Mouse (Mus musculus): ENCODE measurements around the gene Col28a1. TPM values are rescaled to one million over a fixed set of nuclear protein-coding genes. Genes with fewer than 3 reads are reported as not detected.

Gene Col28a1
- polyA plus RNA-seq, 1 experiment, result 1.6 TPM

DNA sequence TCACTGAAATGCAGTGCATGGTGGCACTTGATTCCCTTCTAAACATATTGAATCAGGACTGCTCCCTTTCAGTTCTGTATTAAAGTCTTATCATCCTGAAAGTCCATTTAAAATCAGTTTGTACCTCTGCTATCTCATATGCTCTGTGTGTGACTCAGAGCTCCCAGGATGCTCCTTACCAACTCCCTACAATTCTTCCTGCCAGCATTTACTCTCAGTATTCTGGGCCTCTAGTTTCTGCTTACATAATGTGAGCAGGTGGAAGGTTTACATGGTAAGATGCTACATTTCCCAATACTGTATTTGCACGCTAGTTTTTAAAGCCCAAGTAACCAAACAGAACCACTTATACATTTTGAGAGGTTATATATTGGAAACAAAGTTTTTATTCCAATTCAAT lies 64.3 kb downstream of the Col28a1 start:
- no peak overlapping the region for H3K27ac ChIP-seq (ENCODE audit: insufficient read depth, low read length)
- TF ChIP-seq POLR2A (IDR thresholded peaks at IDR 0.05; ENCODE audit: low read depth, low read length) (no peak), CTCF (IDR thresholded peaks at IDR 0.05; ENCODE audit: borderline replicate concordance, insufficient read depth, low read length) (no peak)
- H3K4me3 ChIP-seq (ENCODE audit: insufficient read depth, low read length), result no peak overlapping the region
- no peaks in the 10 kb centered on the region for H3K4me1 ChIP-seq (ENCODE audit: control insufficient read depth, insufficient read depth, low read length)

DNA sequence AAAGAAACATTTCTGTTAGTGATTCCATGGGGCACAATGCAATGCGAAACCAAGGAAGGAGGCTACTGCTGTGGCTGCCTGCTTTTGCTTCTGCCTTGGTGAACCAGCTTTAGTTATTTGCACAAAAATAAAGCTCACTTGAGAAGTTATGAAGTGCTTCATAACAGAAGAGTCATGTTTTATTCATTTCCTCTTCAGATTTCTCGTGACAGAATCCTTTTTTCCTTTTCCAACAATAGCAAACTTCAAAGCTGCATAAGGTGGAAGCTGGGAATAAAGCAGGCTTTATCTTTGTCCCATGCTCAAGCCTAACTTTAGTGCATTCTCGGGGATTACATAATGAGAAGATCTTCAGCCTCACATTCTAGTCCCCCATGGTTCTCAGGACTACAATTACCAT lies 65.9 kb downstream of the Col28a1 start:
- TF ChIP-seq CTCF (IDR thresholded peaks at IDR 0.05; ENCODE audit: borderline replicate concordance, insufficient read depth, low read length) (no peak), POLR2A (IDR thresholded peaks at IDR 0.05; ENCODE audit: low read depth, low read length) (no peak)
- H3K4me1 ChIP-seq (ENCODE audit: control insufficient read depth, insufficient read depth, low read length), result no peaks in the 10 kb centered on the region
- H3K27ac ChIP-seq (ENCODE audit: insufficient read depth, low read length), result no peak overlapping the region
- H3K4me3 ChIP-seq (ENCODE audit: insufficient read depth, low read length), result no peak overlapping the region

DNA sequence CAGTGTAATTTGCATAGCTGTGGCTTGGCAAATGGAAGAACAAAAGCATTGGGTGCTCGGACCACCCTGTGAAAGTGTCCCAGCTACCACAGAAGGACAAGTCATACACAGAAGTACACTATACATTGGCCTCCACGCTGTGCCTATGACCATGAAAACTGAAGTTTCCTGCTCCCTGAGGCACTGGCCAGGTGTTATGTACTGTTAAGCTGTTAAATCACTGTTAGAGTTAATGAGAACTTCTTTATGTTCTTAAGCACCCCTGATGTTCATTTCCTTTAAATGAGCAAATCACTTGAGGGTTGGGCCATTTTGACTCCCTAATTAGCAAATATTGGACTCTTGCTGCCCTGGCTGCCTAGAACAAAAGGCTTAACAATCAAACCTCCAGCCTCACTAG lies 73.3 kb downstream of the Col28a1 start:
- H3K4me1 ChIP-seq (ENCODE audit: control insufficient read depth, insufficient read depth, low read length), result no peaks in the 10 kb centered on the region
- no peak overlapping the region for H3K27ac ChIP-seq (ENCODE audit: insufficient read depth, low read length)
- no peak overlapping the region for H3K4me3 ChIP-seq (ENCODE audit: insufficient read depth, low read length)
- TF ChIP-seq POLR2A (IDR thresholded peaks at IDR 0.05; ENCODE audit: low read depth, low read length) (no peak), CTCF (IDR thresholded peaks at IDR 0.05; ENCODE audit: borderline replicate concordance, insufficient read depth, low read length) (no peak)

DNA sequence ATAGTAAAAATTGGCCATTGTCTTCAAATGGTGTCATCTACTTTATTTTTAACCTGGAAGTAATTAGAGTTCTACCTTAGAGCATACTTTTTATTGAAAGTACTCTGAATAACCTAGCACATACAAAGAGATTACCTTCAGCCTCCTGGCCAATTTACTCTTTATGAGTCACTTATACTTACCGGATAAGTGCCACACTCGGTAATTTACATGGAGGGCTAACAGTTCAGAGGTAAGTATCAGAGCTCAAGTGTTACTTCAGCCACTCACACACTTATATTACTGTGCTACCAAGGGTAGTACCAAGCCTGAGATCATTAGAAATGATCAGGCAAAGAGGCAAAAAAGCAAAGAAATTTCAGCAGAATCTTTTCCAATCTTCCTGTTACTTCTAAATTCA lies 73.8 kb downstream of the Col28a1 start:
- H3K4me3 ChIP-seq (ENCODE audit: insufficient read depth, low read length), result no peak overlapping the region
- no peaks in the 10 kb centered on the region for H3K4me1 ChIP-seq (ENCODE audit: control insufficient read depth, insufficient read depth, low read length)
- no peak overlapping the region for H3K27ac ChIP-seq (ENCODE audit: insufficient read depth, low read length)
- no peak for TF ChIP-seq CTCF (IDR thresholded peaks at IDR 0.05; ENCODE audit: borderline replicate concordance, insufficient read depth, low read length)
- no peak for TF ChIP-seq POLR2A (IDR thresholded peaks at IDR 0.05; ENCODE audit: low read depth, low read length)

DNA sequence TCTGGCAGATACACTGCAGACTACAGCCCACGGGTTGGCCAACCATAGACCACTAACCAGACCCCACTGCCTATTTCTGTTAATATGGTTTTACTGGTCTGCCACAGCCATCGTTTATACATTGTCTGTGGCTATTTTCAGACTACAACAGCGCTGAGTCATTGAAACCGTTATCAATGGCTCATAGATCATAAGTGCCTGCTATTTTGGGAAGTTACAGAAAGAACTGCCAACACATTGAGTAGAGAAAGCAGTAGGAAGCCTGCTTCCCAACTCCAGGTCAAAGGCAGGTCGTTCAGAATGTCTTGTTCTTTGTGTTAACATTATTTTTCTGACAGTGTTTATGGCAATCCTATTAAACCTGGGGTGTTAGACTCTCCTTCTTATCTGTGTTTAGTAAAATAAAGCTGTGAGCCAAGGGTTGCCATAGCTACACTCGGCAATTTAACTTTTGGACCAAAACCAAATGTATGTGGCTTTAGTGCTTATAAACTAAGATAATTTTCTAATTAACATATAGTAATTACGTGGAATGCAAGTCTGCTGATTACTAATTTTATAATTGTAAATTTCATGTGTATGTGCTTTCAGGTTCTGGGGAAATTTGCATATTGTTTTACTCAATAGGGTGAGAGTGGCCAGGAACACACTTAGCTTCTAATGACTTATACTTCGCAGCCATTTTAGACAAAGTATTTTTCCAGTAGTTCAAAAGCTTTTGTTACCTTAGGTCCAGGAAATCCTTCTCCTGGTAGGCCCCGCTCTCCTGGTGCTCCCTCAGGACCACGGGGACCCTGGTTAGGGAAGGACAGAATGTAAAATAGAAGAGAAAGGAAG lies 86.3 kb downstream of the Col28a1 start:
- Histone ChIP-seq H3K4me3 (ENCODE audit: insufficient read depth, low read length) (no peak overlapping the region), H3K27ac (ENCODE audit: insufficient read depth, low read length) (peak overlapping the region; percentile 64), H3K4me1 (ENCODE audit: control insufficient read depth, insufficient read depth, low read length) (no peaks in the 10 kb centered on the region)
- TF ChIP-seq POLR2A (IDR thresholded peaks at IDR 0.05; ENCODE audit: low read depth, low read length) (no peak), CTCF (IDR thresholded peaks at IDR 0.05; ENCODE audit: borderline replicate concordance, insufficient read depth, low read length) (no peak)

DNA sequence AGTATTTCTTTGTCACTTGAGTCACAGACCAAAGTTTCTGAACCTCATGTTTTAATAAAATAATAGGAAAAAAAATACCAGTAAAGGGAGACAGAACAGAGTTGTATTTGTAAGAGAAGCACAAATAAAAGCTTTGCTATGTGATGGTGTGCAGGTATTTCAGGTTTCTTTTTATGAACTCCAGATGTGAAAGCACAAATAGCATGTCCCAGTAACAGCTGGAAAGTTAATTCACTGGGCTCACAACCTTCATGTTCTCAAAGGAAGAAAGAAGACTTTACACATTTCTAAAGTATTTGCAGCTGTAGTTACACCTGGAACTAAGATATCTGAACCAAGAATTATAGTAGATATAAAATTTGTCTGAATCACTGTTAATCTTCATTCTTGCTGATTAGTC lies 91.2 kb downstream of the Col28a1 start:
- no peak for TF ChIP-seq CTCF (IDR thresholded peaks at IDR 0.05; ENCODE audit: borderline replicate concordance, insufficient read depth, low read length)
- TF ChIP-seq POLR2A (IDR thresholded peaks at IDR 0.05; ENCODE audit: low read depth, low read length), result no peak
- Histone ChIP-seq H3K4me3 (ENCODE audit: insufficient read depth, low read length) (no peak overlapping the region), H3K4me1 (ENCODE audit: control insufficient read depth, insufficient read depth, low read length) (no peaks in the 10 kb centered on the region), H3K27ac (ENCODE audit: insufficient read depth, low read length) (no peak overlapping the region)

DNA sequence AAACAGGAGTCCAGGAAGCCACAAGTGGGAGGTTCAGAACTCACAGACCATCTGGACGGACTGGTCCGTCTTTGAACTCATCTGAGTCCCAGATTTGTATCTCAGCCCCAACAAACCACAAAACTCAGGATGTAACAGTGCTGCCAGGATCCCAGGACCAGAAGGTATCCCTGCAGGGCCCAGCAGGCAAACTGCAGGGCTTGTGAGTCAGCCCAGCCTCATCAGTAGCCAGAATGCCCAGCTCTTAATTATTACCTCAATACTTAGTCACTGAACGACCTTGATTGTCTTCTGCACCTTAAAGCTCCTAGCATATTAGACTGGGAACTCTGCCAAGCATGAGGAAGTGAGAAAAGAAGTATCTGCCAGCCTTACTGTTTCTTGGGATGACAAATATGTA lies 96.6 kb downstream of the Col28a1 start:
- Histone ChIP-seq H3K4me1 (ENCODE audit: control insufficient read depth, insufficient read depth, low read length) (no peaks in the 10 kb centered on the region), H3K27ac (ENCODE audit: insufficient read depth, low read length) (no peak overlapping the region; the same call in 1 of the 2 replicates), H3K4me3 (ENCODE audit: insufficient read depth, low read length) (no peak overlapping the region)
- TF ChIP-seq CTCF (IDR thresholded peaks at IDR 0.05; ENCODE audit: borderline replicate concordance, insufficient read depth, low read length), result no peak
- no peak for TF ChIP-seq POLR2A (IDR thresholded peaks at IDR 0.05; ENCODE audit: low read depth, low read length)

DNA sequence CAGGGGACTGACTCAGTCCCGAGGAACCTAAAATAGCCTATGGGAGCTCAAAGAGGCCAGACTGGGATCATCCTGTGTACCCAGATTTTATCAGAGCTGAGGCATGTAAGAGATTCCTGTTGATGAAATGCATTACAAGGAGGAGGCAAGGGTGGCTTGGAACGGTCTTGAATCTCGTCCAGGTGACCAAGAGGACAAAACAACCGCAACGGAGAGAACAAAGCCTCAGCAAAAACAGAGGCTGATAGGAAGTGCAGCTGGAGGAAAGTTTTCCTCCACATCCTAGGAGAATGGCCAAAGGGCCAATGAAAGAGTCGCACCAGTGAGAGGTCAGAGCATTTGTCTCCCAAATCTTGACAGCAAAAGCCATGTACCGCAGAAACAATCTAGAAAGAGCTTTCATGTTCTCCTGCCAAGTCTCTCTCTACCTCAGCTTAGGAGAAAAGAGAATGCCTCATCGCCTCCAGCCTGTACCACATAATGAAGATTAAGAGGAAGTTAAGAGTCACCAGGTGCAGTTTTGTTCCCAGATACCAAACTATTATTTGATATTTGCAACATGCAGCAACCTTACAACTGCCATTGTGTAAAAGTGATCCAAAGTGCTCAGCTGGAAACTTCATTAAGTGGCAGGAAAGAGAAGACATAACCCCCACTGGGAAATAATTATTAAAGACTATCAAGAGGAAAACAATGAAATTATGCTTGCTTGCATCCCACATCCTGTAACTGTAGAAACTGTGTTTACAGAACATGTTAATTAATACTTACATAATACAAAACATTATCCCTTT lies 98.1 kb downstream of the Col28a1 start:
- TF ChIP-seq POLR2A (IDR thresholded peaks at IDR 0.05; ENCODE audit: low read depth, low read length), result no peak
- no peak for TF ChIP-seq CTCF (IDR thresholded peaks at IDR 0.05; ENCODE audit: borderline replicate concordance, insufficient read depth, low read length)
- Histone ChIP-seq H3K27ac (ENCODE audit: insufficient read depth, low read length) (no peak overlapping the region), H3K4me3 (ENCODE audit: insufficient read depth, low read length) (no peak overlapping the region), H3K4me1 (ENCODE audit: control insufficient read depth, insufficient read depth, low read length) (no peaks in the 10 kb centered on the region)

DNA sequence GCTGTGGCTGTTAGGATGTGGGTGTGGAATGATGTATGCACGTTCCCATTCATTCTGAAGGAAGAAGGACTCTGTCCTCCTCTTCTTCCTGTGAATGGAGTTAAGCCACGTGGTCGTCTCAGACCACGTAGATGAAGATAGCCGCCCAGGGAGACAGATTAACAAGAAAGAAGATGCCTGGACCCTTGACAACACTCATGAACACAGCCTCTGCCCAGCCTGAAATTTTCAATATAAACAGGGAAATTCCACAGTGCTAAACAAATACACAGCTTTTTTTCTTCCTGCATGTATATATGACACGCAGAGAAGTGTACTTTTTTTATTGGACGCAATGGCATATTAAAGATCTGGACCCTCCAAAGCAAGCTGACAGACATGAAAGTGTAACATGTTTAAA lies 98.9 kb downstream of the Col28a1 start:
- Histone ChIP-seq H3K27ac (ENCODE audit: insufficient read depth, low read length) (no peak overlapping the region), H3K4me3 (ENCODE audit: insufficient read depth, low read length) (no peak overlapping the region), H3K4me1 (ENCODE audit: control insufficient read depth, insufficient read depth, low read length) (no peaks in the 10 kb centered on the region)
- no peak for TF ChIP-seq POLR2A (IDR thresholded peaks at IDR 0.05; ENCODE audit: low read depth, low read length)
- no peak for TF ChIP-seq CTCF (IDR thresholded peaks at IDR 0.05; ENCODE audit: borderline replicate concordance, insufficient read depth, low read length)

DNA sequence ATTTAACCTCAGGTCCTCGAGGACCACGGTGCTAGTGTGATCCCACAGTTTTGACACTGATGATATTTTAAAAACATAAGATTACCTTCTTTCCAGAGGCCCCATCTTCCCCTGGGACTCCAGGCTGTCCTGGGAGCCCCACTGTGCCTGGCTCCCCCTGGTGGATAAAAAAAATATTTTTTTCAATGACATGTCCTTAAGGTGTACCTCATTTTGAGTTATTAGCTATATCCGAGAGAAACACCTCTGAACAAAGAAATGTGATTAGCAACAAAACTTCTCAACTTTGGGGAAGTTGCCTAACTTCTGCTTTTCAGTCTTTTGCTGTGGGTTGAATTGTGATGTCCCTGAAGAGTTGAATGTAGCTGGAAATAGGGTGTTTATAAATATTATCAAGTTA lies 105.6 kb downstream of the Col28a1 start:
- H3K27ac ChIP-seq (ENCODE audit: insufficient read depth, low read length), result no peak overlapping the region
- H3K4me1 ChIP-seq (ENCODE audit: control insufficient read depth, insufficient read depth, low read length), result peaks cover 4% of the 10 kb centered on the region; the same call in 1 of the 2 replicates
- H3K4me3 ChIP-seq (ENCODE audit: insufficient read depth, low read length), result no peak overlapping the region
- TF ChIP-seq POLR2A (IDR thresholded peaks at IDR 0.05; ENCODE audit: low read depth, low read length) (no peak), CTCF (IDR thresholded peaks at IDR 0.05; ENCODE audit: borderline replicate concordance, insufficient read depth, low read length) (no peak)

Measured in embryonic fibroblast, embryonic 13.5 days (primary cell).